8 mouse cellular contexts compared by ENCODE assay signal in genomic region chr4:134923258-134924018, GRCm38 (mm10). TPM values are rescaled to one million over a fixed set of nuclear protein-coding genes. Genes with fewer than 3 reads are reported as not detected.
DNase-seq lines count a peak whose midpoint lies in the region; ATAC-seq lines count a peak whose summit lies in the region.

Gene Rsrp1, plus strand, starts transcription at chr4:134923592.

- DNase-seq in CD4-positive, CD25-positive, alpha-beta regulatory T cell, adult 2 months (ENCODE audit: low read depth, low spot score) = peak; percentile 99
- DNase-seq in fibroblast of lung, adult 2 months (ENCODE audit: low read depth) = peak; percentile 98
- DNase-seq in kidney, postnatal 14 days = peak; percentile 99
- peak; percentile 96 for DNase-seq in liver, embryonic 13.5 days
- DNase-seq in neural tube, embryonic 10.5 days (ENCODE audit: extremely low spot score, low spot score) = peak; percentile 98

- peak within 1 kb of the TSS; percentile 85 for H3K4me2 ChIP-seq in heart, embryonic 14.5 days (ENCODE audit: low read length)
- peak within 1 kb of the TSS; percentile 77 for H3K4me2 ChIP-seq in liver, embryonic 13.5 days
- peak within 1 kb of the TSS; percentile 93 for H3K4me2 ChIP-seq in stomach, embryonic 16.5 days (ENCODE audit: low read depth, low read length)

- peak within 1 kb of the TSS; percentile 96 for H3K9ac ChIP-seq in heart, embryonic 14.5 days (ENCODE audit: low read length)
- H3K9ac ChIP-seq in liver, embryonic 13.5 days = peak within 1 kb of the TSS; percentile 100
- H3K9ac ChIP-seq in stomach, embryonic 16.5 days (ENCODE audit: low read length) = peak within 1 kb of the TSS; percentile 99

- WGBS in heart, embryonic 14.5 days = under 1% methylated on average over 64 of the region's 64 CpGs
- WGBS in liver, embryonic 13.5 days (ENCODE audit: insufficient replicate concordance) = under 1% methylated on average over 64 of the region's 64 CpGs
- under 1% methylated on average over 64 of the region's 64 CpGs for WGBS in stomach, embryonic 16.5 days

- H3K4me3 ChIP-seq in brown adipose tissue, adult 24 weeks (ENCODE audit: insufficient read depth, low read depth, low read length) = peak within 1 kb of the TSS; percentile 88
- H3K4me3 ChIP-seq in heart, embryonic 14.5 days (ENCODE audit: control insufficient read depth in 1 of 2, insufficient read depth in 1 of 2, low read depth in 1 of 2, low read length in 2 of 2) = peak within 1 kb of the TSS; percentile 76 to 90
- peak within 1 kb of the TSS; percentile 92 for H3K4me3 ChIP-seq in liver, embryonic 13.5 days (replicated peaks)
- H3K4me3 ChIP-seq in stomach, embryonic 16.5 days (replicated peaks; ENCODE audit: low read length) = peak within 1 kb of the TSS; percentile 100

- H3K27me3 ChIP-seq in heart, embryonic 14.5 days (ENCODE audit: control insufficient read depth, insufficient read depth, low read length) = no peaks in the 10 kb centered on the region
- no peaks in the 10 kb centered on the region for H3K27me3 ChIP-seq in liver, embryonic 13.5 days
- no peaks in the 10 kb centered on the region for H3K27me3 ChIP-seq in stomach, embryonic 16.5 days (ENCODE audit: control insufficient read depth, insufficient read depth, low read length)

- peak within 1 kb of the TSS; percentile 97 for H3K27ac ChIP-seq in brown adipose tissue, adult 24 weeks (replicated peaks; ENCODE audit: low read depth, low read length)
- peak within 1 kb of the TSS; percentile 90 to 92 for H3K27ac ChIP-seq in heart, embryonic 14.5 days (replicated peaks in 1 of 2; ENCODE audit: control insufficient read depth in 1 of 2, insufficient read depth in 1 of 2, low read depth in 2 of 2, low read length in 2 of 2)
- peak within 1 kb of the TSS; percentile 98 for H3K27ac ChIP-seq in liver, embryonic 13.5 days
- peak within 1 kb of the TSS; percentile 97 for H3K27ac ChIP-seq in stomach, embryonic 16.5 days (ENCODE audit: low read length)

- no peaks in the 10 kb centered on the region; the same call in 1 of the 2 replicates for H3K4me1 ChIP-seq in brown adipose tissue, adult 24 weeks (ENCODE audit: control insufficient read depth, insufficient read depth, insufficient read length, low read length)
- peaks cover 5 to 23% of the 10 kb centered on the region in 2 experiments for H3K4me1 ChIP-seq in heart, embryonic 14.5 days (ENCODE audit: control insufficient read depth in 2 of 2, insufficient read depth in 2 of 2, low read length in 2 of 2)
- peaks cover 64% of the 10 kb centered on the region for H3K4me1 ChIP-seq in liver, embryonic 13.5 days (replicated peaks)
- H3K4me1 ChIP-seq in stomach, embryonic 16.5 days (ENCODE audit: control insufficient read depth, insufficient read depth, low read length) = peaks cover 20% of the 10 kb centered on the region

- no peaks in the 10 kb centered on the region for H3K9me3 ChIP-seq in heart, embryonic 14.5 days (ENCODE audit: control insufficient read depth, low read length)
- H3K9me3 ChIP-seq in liver, embryonic 13.5 days (replicated peaks) = no peaks in the 10 kb centered on the region
- H3K9me3 ChIP-seq in stomach, embryonic 16.5 days (replicated peaks; ENCODE audit: control insufficient read depth, low read length) = no peaks in the 10 kb centered on the region

- peaks cover 39% of the 10 kb centered on the region for H3K36me3 ChIP-seq in heart, embryonic 14.5 days (ENCODE audit: control insufficient read depth, insufficient read depth, low read length)
- peaks cover 45% of the 10 kb centered on the region for H3K36me3 ChIP-seq in liver, embryonic 13.5 days
- peaks cover 16% of the 10 kb centered on the region; the same call in 1 of the 2 replicates for H3K36me3 ChIP-seq in stomach, embryonic 16.5 days (ENCODE audit: control insufficient read depth, insufficient read depth, low read length)

- ATAC-seq in heart, embryonic 14.5 days (ENCODE audit: insufficient number of reproducible peaks, insufficient read depth, low FRiP score, low read depth) = peak; percentile 93
- peak; percentile 84 for ATAC-seq in liver, embryonic 13.5 days (ENCODE audit: low read depth)
- ATAC-seq in stomach, embryonic 16.5 days (ENCODE audit: insufficient read depth, low FRiP score) = peak; percentile 95

RNA-seq across cellular contexts. Expression of gene Rsrp1, which starts in this region (rescaled TPM):
- 185 and 418 TPM in 2 replicates for polyA plus RNA-seq in brown adipose tissue, adult 24 weeks (2012; ENCODE audit: insufficient read depth, insufficient read length, missing spikeins)
- 341 TPM in 2 replicates for polyA plus RNA-seq in heart, embryonic 14.5 days (2014; fragmentation: Nextera tagmentation; extraction: Ambion mirVana)
- polyA plus RNA-seq in liver, embryonic 13.5 days (2015; fragmentation: Nextera tagmentation; extraction: Ambion mirVana) = 232 and 286 TPM in 2 replicates
- polyA plus RNA-seq in stomach, embryonic 16.5 days (2015; fragmentation: Nextera tagmentation; extraction: Ambion mirVana) = 511 and 534 TPM in 2 replicates

Comparison
In these comparisons a context has a peak if more than half of its experiments do, and no peak if none do; other contexts are left out.
1. Peak in every context shown above with its lines: DNase-seq, ATAC-seq, H3K4me3 ChIP-seq and H3K27ac ChIP-seq.